Mouse (Mus musculus) spleen, adult 2 months (tissue): ENCODE results near the gene Pxdn. TPM values are rescaled to one million over a fixed set of nuclear protein-coding genes. Genes with fewer than 3 reads are reported as not detected.

Source experiments
- DNase-seq, 2 experiments: peaks; one replicate each; pipeline versions ENCODE4 v3.0.0 to v3.0.0-alpha.2; 2012 to 2021; ENCODE audit warnings: low spot score in 2 of 2, low read depth in 1 of 2
- H3K27ac ChIP-seq: fragments of 200-500 bp; 2 replicates; pipeline ENCODE4 v1.5.1; 2012; ENCODE audit warnings: low read length, inconsistent platforms; ENCODE audit not compliant: insufficient read depth
- H3K27me3 ChIP-seq: fragments of 200-500 bp; 2 replicates; pipeline ENCODE4 v1.6.1; 2012; ENCODE audit warnings: mild to moderate bottlenecking, moderate library complexity, low read length, inconsistent platforms; ENCODE audit not compliant: control insufficient read depth, insufficient read depth
- H3K36me3 ChIP-seq: fragments of 200-500 bp; 2 replicates; pipeline ENCODE4 v1.6.1; 2012; ENCODE audit warnings: mild to moderate bottlenecking, low read length, inconsistent platforms; ENCODE audit not compliant: control insufficient read depth, insufficient read depth
- H3K4me1 ChIP-seq: fragments of 200-500 bp; 2 replicates; pipeline ENCODE4 v1.6.1; 2011; ENCODE audit warnings: inconsistent platforms; ENCODE audit not compliant: control insufficient read depth, insufficient read depth, insufficient read length
- H3K4me3 ChIP-seq: fragments of 200-500 bp; 2 replicates; pipeline ENCODE4 v1.5.1; 2011; ENCODE audit warnings: mild to moderate bottlenecking, inconsistent platforms; ENCODE audit not compliant: insufficient read depth, insufficient read length; ENCODE audit errors: extremely low read depth
- CTCF ChIP-seq: fragments of 200-500 bp; IDR thresholded peaks from 2 replicates; pipeline ENCODE4 v1.5.1; 2011; ENCODE audit warnings: mild to moderate bottlenecking, inconsistent platforms; ENCODE audit not compliant: insufficient read depth, insufficient read length, insufficient replicate concordance; ENCODE audit errors: extremely low read depth
- POLR2A ChIP-seq: fragments of 200-500 bp; IDR thresholded peaks from 2 replicates; pipeline ENCODE4 v1.6.1; 2011; ENCODE audit warnings: low read depth, low read length, inconsistent platforms
- WGBS: fragments of 180-500 bp; shearing (Covaris S2); methylation state at CpG from one replicate; pipeline ENCODE4 v1.1.7; 2018; 5-methylcytosine and 5-hydroxymethylcytosine counted together
- polyA plus RNA-seq: library from polyadenylated mRNA; depleted of rRNA; stranded (reverse); fragments of >200 nt; gene quantifications from 2 replicates; pipeline ENCODE4 v1.2.3, GENCODE M21; 2012

Gene Pxdn
- polyA plus RNA-seq, 1 experiment = 3.5 TPM

DNA sequence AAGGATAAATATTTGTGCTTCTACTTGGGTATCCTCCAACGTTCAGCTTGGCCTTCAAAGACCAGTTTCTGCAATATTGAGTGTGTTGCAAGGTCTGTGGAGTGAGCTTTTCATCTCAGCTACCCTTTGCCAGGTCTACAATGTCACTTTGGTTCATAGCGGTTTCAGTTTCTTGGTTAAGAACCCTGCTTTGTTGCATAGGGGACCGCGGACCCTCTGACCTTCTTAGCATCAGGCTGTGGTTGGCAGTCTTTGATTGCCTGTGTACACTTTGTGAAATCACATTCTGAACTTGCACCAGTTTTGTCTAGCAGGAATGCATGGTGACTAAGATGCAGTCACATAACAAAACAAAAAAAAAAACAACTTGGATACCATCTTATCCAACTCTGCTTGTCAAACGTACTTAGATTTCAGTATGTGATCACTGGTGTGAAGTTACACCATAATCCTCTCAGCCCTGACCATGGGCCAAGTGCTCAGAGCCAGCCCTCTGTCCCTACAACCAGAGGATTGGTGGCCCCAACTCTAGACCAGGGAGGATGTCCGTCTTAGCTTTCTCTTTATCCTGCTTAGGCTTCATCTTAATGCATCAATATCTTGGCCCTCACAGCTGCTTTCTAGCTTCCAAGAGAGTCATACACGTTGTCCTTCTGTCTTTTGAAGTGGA, 34.5 kb downstream of the Pxdn start:
- no peak for TF ChIP-seq POLR2A
- no peak for TF ChIP-seq CTCF
- Histone ChIP-seq H3K4me1 (no peaks in the 10 kb centered on the region), H3K27ac (no peak overlapping the region), H3K4me3 (no peak overlapping the region), H3K27me3 (no peaks in the 10 kb centered on the region), H3K36me3 (no peaks in the 10 kb centered on the region)
- WGBS = 82% methylated on average over 7 of the region's 7 CpGs
- DNase-seq = no peak

DNA sequence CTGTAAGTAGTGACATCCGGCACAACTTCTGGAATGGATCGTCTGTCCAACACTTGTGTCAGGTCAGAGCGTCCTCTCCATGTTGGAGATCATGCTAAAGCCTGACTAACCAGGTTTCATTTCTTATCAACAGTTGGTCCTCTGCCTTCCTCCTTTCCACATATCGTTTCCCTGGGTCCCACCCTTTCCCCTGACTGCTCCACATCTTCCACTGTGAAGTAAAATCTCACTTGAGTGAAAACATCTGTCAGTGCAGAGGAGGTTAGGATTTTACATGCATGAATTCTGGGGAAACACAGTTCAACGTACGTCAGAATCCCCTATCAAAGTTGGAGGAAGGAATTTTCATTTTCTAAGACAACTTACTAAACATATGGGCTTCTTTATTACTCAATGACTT, 35.1 kb downstream of the Pxdn start:
- DNase-seq = no peak
- H3K36me3 ChIP-seq = no peaks in the 10 kb centered on the region
- no peaks in the 10 kb centered on the region for H3K4me1 ChIP-seq
- no peak overlapping the region for H3K27ac ChIP-seq
- H3K27me3 ChIP-seq = no peaks in the 10 kb centered on the region
- 86% methylated on average over 6 of the region's 6 CpGs for WGBS
- TF ChIP-seq POLR2A (no peak), CTCF (no peak)
- no peak overlapping the region for H3K4me3 ChIP-seq

DNA sequence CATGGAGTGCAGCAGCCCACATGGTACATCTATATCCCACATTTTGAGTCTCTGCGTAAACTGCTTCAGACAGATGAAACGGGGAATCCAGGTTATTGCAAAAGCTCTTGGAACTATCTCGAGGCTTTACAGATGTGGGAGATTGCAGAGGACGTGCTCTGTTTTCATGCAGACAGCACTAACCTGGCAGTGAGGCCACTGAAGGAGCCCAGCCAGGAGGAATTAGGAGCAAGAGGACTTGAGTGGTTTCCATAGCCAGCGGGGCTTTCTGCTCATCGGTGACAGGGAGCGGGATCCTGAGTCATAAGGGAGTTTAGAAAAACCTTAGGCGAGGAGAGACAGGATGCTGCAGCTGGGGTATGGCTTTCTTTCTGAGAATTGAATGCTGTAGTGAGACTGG, 42.7 kb downstream of the Pxdn start:
- Histone ChIP-seq H3K27me3 (no peaks in the 10 kb centered on the region), H3K4me3 (no peak overlapping the region), H3K4me1 (no peaks in the 10 kb centered on the region), H3K36me3 (no peaks in the 10 kb centered on the region), H3K27ac (no peak overlapping the region)
- 93% methylated on average over 8 of the region's 8 CpGs for WGBS
- TF ChIP-seq POLR2A (no peak), CTCF (no peak)
- no peak for DNase-seq

- no peak overlapping the region for H3K27ac ChIP-seq
- H3K4me3 ChIP-seq = no peak overlapping the region
- H3K36me3 ChIP-seq = no peaks in the 10 kb centered on the region
- H3K27me3 ChIP-seq = no peaks in the 10 kb centered on the region
- no peak for TF ChIP-seq CTCF
- no peak for TF ChIP-seq POLR2A
- DNase-seq = no peak
- no peaks in the 10 kb centered on the region for H3K4me1 ChIP-seq
- WGBS = 94% methylated on average over 7 of the region's 7 CpGs
Observed at GRCm38 (mm10) chr12:29981722-29982293, 44.4 kb downstream of the Pxdn start.

- no peaks in the 10 kb centered on the region for H3K27me3 ChIP-seq
- no peaks in the 10 kb centered on the region for H3K4me1 ChIP-seq
- WGBS = 95% methylated on average over 9 of the region's 9 CpGs
- H3K4me3 ChIP-seq = no peak overlapping the region
- H3K36me3 ChIP-seq = no peaks in the 10 kb centered on the region
- H3K27ac ChIP-seq = no peak overlapping the region
- no peak for DNase-seq
- no peak for TF ChIP-seq POLR2A
- TF ChIP-seq CTCF = no peak
Observed at GRCm38 (mm10) chr12:29983190-29983589, 45.8 kb downstream of the Pxdn start.

DNA sequence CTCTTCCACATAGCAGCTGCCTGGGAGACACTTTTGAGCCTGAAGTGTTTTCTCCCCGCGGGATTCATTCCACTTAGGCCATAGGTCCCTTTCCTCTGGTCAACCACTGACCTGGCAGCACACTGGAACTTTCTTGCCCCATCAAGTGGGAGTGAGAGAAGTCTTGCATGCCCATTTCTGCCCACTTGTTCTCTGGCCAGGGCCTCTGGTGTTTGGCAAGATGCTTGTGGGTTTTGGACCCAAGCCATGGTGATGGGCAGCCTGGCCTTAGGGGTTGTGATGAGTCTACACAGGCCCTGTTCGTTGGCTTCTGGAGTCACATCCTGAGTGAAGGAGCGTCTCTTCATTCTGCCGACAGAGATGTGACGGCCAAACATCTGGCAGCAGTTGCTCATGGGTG, 47.7 kb downstream of the Pxdn start:
- no peak for DNase-seq
- Histone ChIP-seq H3K4me3 (no peak overlapping the region), H3K27ac (no peak overlapping the region), H3K36me3 (no peaks in the 10 kb centered on the region), H3K27me3 (no peaks in the 10 kb centered on the region), H3K4me1 (no peaks in the 10 kb centered on the region)
- no peak for TF ChIP-seq CTCF
- no peak for TF ChIP-seq POLR2A
- WGBS = 90% methylated on average over 6 of the region's 6 CpGs

DNA sequence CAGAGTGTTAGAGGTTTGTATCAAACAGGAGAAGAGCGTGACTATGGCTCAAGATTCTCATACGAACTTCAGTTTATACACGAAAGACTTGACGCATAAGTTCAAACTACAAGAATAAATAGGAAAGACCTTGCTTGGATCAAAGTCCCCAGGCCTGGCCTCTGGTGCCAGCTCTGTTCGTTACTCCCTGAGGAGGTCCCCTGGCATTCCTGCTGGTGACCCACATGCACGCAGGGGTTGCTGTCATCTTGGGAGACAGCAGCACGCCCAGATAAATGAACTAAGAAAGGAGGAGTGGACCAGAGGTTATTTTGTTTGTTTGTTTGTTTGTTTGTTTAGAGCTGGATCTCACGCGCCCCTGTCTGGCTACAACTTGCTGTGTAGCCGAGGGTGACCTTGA, 48.8 kb downstream of the Pxdn start:
- Histone ChIP-seq H3K4me3 (no peak overlapping the region), H3K4me1 (no peaks in the 10 kb centered on the region), H3K27ac (no peak overlapping the region), H3K27me3 (no peaks in the 10 kb centered on the region), H3K36me3 (no peaks in the 10 kb centered on the region)
- DNase-seq = no peak
- no peak for TF ChIP-seq POLR2A
- no peak for TF ChIP-seq CTCF
- WGBS = 89% methylated on average over 10 of the region's 10 CpGs
